14 mouse cellular contexts compared by ENCODE assay signal in the genomic region with DNA sequence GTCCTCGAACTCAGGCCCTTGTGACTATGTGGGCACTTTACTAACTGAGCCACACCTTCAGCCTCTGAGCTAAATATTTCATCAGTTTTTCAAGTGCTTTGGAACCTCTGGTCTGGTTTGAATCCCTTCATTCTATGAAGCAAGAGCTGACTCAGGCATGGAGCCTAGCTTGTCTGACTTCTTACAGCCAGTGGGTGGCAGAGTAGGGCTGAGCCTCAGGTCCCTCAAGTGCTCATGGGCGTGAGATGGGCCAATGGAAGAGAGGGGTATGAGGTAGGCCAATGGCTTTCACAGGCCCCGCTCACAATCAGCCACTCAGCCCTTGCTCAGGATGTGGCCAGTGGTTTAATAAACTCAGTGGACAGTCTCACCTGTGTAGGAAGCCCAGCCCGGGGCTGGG. TPM values are rescaled to one million over a fixed set of nuclear protein-coding genes. Genes with fewer than 3 reads are reported as not detected.
DNase-seq lines count a peak whose midpoint lies in the region; ATAC-seq and TF ChIP-seq lines count a peak whose summit lies in the region.
"Had no signal": no experiment of that assay in that cellular context is flagged by ENCODE, and none has a peak within 500 bp of the region (broad histone marks: within the 10 kb centered on the region; RNA-seq: fewer than 3 reads in every experiment).

No protein-coding gene starts in this region.

- no peaks in the 10 kb centered on the region for H3K9me3 ChIP-seq in forebrain, postnatal 0 days (ENCODE audit: low read length)
- no peaks in the 10 kb centered on the region for H3K9me3 ChIP-seq in forebrain, embryonic 13.5 days (replicated peaks)
- H3K9me3 ChIP-seq: forebrain, embryonic 10.5 days had no signal

- TF ChIP-seq POLR2A in lung, adult 2 months (IDR thresholded peaks at IDR 0.05; ENCODE audit: borderline replicate concordance, extremely low read depth, low read depth, low read length): no peak

- no peaks in the 10 kb centered on the region for H3K27me3 ChIP-seq in forebrain, postnatal 0 days (ENCODE audit: insufficient read depth, low read length)
- no peaks in the 10 kb centered on the region for H3K27me3 ChIP-seq in forebrain, embryonic 13.5 days

- peaks cover 27% of the 10 kb centered on the region for H3K36me3 ChIP-seq in forebrain, postnatal 0 days (ENCODE audit: insufficient read depth)
- H3K36me3 ChIP-seq in forebrain, embryonic 13.5 days (ENCODE audit: poor library complexity, severe bottlenecking): peaks cover 33% of the 10 kb centered on the region; the same call in 1 of the 2 replicates
- H3K36me3 ChIP-seq: forebrain, embryonic 10.5 days had no signal

- no peaks in the 10 kb centered on the region for H3K4me1 ChIP-seq in forebrain, postnatal 0 days (ENCODE audit: insufficient read depth)
- no peaks in the 10 kb centered on the region for H3K4me1 ChIP-seq in forebrain, embryonic 13.5 days
- no peaks in the 10 kb centered on the region for H3K4me1 ChIP-seq in lung, adult 2 months (ENCODE audit: control insufficient read depth, insufficient read depth, low read length)
- H3K4me1 ChIP-seq: forebrain, embryonic 10.5 days had no signal

- no peak overlapping the region for H3K27ac ChIP-seq in forebrain, postnatal 0 days (ENCODE audit: low read depth, low read length)
- H3K27ac ChIP-seq in forebrain, embryonic 13.5 days: no peak overlapping the region
- H3K27ac ChIP-seq: forebrain, embryonic 10.5 days had no signal

- peak; percentile 54 for TF ChIP-seq CTCF in forebrain, postnatal 0 days (IDR thresholded peaks at IDR 0.05; ENCODE audit: low read depth)
- peak; percentile 19; the same call in 1 of the 2 replicates for TF ChIP-seq CTCF in lung, adult 2 months (IDR thresholded peaks at IDR 0.05; ENCODE audit: insufficient read depth, low read length)

- WGBS in forebrain, postnatal 0 days: 44% methylated on average over 4 of the region's 4 CpGs
- 50% methylated on average over 4 of the region's 4 CpGs for WGBS in forebrain, embryonic 13.5 days
- 46% methylated on average over 4 of the region's 4 CpGs for WGBS in lung, adult 2 months

- H3K4me3 ChIP-seq in forebrain, postnatal 0 days (ENCODE audit: low read depth, low read length): no peak overlapping the region
- H3K4me3 ChIP-seq in forebrain, embryonic 13.5 days: no peak overlapping the region
- H3K4me3 ChIP-seq in lung, adult 2 months (replicated peaks; ENCODE audit: extremely low read depth, low read depth, low read length): no peak overlapping the region
- H3K4me3 ChIP-seq: forebrain, embryonic 10.5 days had no signal

- H3K4me2 ChIP-seq in forebrain, postnatal 0 days (ENCODE audit: low read depth): no peak overlapping the region
- H3K4me2 ChIP-seq in forebrain, embryonic 13.5 days: no peak overlapping the region

- DNase-seq in forebrain, postnatal 0 days: no peak
- no peak for DNase-seq in lung, adult 2 months
- no peak for DNase-seq in lung, adult 18-20 months
- peak; percentile 75 for DNase-seq in R1 (ENCODE audit: low read depth, low spot score)
- DNase-seq in right cerebral cortex, postnatal 14 days: no peak
- no peak for DNase-seq in kidney, adult 11 months
- DNase-seq: adrenal gland, postnatal 10 days; cerebellum, adult 11 months; left cerebral cortex, postnatal 4 days; lung, postnatal 14 days had no signal

- H3K9ac ChIP-seq in forebrain, postnatal 0 days: no peak overlapping the region
- H3K9ac ChIP-seq in forebrain, embryonic 13.5 days: no peak overlapping the region

- ATAC-seq in forebrain, postnatal 0 days: peak; percentile 66
- no peak for ATAC-seq in forebrain, embryonic 13.5 days
- ATAC-seq in megakaryocyte-erythroid progenitor cell, adult 5-6 weeks (replicated peaks; ENCODE audit: low FRiP score, low TSS enrichment, poor library complexity, severe bottlenecking): 0 out of 2 replicates have a peak, but pooled peaks have one; percentile 31
- ATAC-seq: inflammation-experienced regulatory T-cells, adult 6 months had no signal

RNA-seq across cellular contexts. Expression of a gene that starts 27.2 kb away (rescaled TPM):
- 25.4 and 31.5 TPM in 2 replicates for total RNA-seq in forebrain, postnatal 0 days (2014; rRNA removed)
- polyA plus RNA-seq in forebrain, postnatal 0 days (2015; fragmentation: Nextera tagmentation; extraction: Ambion mirVana): 30.6 and 33.0 TPM in 2 replicates
- 33.5 and 38.1 TPM in 2 replicates for polyA plus RNA-seq in forebrain, embryonic 13.5 days (2015; fragmentation: Nextera tagmentation; extraction: Ambion mirVana)
- polyA plus RNA-seq in lung, adult 2 months (2012; rRNA removed): 46.8 and 48.4 TPM in 2 replicates
- 12.0 and 18.6 TPM in 2 replicates for total RNA-seq in megakaryocyte-erythroid progenitor cell, adult 5-6 weeks (2014; fragmentation: Nextera tagmentation)
- 3.7 and 6.9 TPM in 2 replicates for total RNA-seq in megakaryocyte-erythroid progenitor cell, adult 5-6 weeks (2017)

RNA-seq across cellular contexts. Expression of a gene that starts 27.4 kb away (rescaled TPM):
- total RNA-seq in forebrain, postnatal 0 days (2014; rRNA removed): 94.1 and 106 TPM in 2 replicates
- polyA plus RNA-seq in forebrain, postnatal 0 days (2015; fragmentation: Nextera tagmentation; extraction: Ambion mirVana): 10.2 and 15.8 TPM in 2 replicates
- polyA plus RNA-seq in forebrain, embryonic 13.5 days (2015; fragmentation: Nextera tagmentation; extraction: Ambion mirVana): 12.8 and 14.7 TPM in 2 replicates
- polyA plus RNA-seq in lung, adult 2 months (2012; rRNA removed): 28.5 and 31.1 TPM in 2 replicates
- 20.9 and 31.7 TPM in 2 replicates for total RNA-seq in megakaryocyte-erythroid progenitor cell, adult 5-6 weeks (2014; fragmentation: Nextera tagmentation)
- 0.23 and 6.4 TPM in 2 replicates for total RNA-seq in megakaryocyte-erythroid progenitor cell, adult 5-6 weeks (2017)
